Mouse (Mus musculus): Measurements from ENCODE around the gene Sox5.

Sox5 gene

GRCm38 (mm10) chr6:144039221-144039620 is 742.6 kb downstream of the Sox5 start:
- WGBS: 56% methylated on average over 7 of the region's 7 CpGs

GRCm38 (mm10) chr6:144033191-144033590 is 748.6 kb downstream of the Sox5 start:
- 92% methylated on average over 2 of the region's 2 CpGs for WGBS

- WGBS: 83% methylated on average over 14 of the region's 14 CpGs
Measured at GRCm38 (mm10) chr6:144011880-144012524, 769.8 kb downstream of the Sox5 start.

- 84% methylated on average over 3 of the region's 3 CpGs for WGBS
Measured at GRCm38 (mm10) chr6:144010995-144011394, 770.8 kb downstream of the Sox5 start.

DNA sequence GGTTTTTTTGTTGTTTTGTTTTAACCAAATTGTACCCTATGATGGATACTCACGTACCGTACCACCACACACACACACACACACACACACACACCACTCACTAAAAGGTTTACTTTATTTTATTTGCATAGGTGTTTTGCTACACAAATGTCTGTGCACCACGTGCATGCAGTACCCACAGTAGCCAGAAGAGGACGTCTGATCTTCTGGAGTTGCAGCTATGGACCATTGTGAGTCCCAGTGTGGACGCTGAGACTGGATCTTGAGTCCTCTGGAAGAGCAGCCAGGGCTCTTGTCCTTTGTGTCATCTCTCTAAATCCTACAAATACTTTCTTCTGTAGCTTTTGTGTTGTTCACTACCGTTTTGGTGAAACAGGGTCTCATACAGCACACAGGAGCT is 776.6 kb downstream of the Sox5 start:
- 94% methylated on average over 6 of the region's 6 CpGs for WGBS

DNA sequence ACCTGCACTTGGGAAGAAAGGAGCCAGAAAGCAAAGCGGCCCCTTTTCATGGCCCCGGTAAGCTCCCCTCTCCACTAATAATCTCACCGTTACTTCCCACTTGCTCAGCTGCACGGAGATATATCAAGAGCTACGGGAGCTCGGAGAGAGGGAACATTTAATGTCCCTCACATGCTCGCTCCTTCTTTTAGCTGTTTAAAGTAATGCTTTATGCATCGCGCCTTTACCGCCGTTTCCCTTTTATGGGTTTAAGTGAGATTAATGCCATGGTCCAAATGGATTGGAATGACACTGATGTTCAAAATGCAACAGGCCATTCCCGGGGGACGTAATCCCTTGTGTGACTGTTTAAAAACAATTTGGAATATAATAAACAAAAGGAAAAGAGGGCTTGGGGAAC is 783.6 kb downstream of the Sox5 start:
- WGBS: 72% methylated on average over 13 of the region's 13 CpGs

- 82% methylated on average over 11 of the region's 11 CpGs for WGBS
Measured at GRCm38 (mm10) chr6:143997616-143998015, 784.2 kb downstream of the Sox5 start.

GRCm38 (mm10) chr6:143995046-143995445 is 786.7 kb downstream of the Sox5 start:
- WGBS: 48% methylated on average over 4 of the region's 4 CpGs

- WGBS: 49% methylated on average over 8 of the region's 8 CpGs
Measured at GRCm38 (mm10) chr6:143980131-143980530, 801.6 kb downstream of the Sox5 start.

GRCm38 (mm10) chr6:143967724-143968400 is 813.9 kb downstream of the Sox5 start:
- 38% methylated on average over 9 of the region's 9 CpGs for WGBS

DNA sequence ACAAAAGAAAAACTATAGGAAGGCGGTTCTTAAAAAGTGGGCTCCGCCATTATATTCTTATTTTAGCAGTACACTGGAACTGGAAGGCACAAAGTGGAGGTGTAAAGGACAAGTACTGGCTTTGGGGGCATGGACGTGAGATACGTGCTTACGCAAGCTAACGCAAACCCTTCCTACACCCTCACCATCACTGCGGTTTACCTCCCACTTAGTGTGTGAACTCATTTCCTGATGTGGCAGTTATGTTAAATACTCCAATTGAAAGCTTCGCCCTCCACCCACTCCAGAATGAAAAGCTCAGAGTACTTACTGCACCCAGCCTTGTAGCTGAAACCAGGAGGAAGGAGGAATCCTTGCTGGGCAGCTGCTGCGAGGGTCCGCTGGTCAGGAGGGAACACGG is 821.3 kb downstream of the Sox5 start:
- 84% methylated on average over 11 of the region's 11 CpGs for WGBS

- 85% methylated on average over 8 of the region's 8 CpGs for WGBS
Measured at GRCm38 (mm10) chr6:143960081-143960480, 821.7 kb downstream of the Sox5 start.

DNA sequence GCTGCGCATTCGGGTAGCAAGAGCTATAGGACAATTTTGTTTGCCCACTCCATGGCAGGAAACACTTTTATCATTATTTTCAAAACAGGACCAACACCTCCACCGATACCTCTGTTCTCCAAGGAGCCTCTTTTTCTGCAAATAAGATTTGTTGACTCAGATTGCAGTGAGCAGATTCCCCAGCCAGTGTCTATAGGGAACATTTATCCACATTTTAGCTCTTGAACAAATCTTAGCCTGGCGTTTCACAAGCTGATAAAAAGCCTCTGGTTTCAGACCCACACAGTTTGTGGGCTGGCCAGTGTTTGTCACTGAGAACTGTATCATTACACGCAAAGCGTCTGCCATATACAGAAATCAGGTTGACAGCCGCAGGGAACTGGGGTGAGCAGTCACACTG is 823.4 kb downstream of the Sox5 start:
- WGBS: 68% methylated on average over 7 of the region's 7 CpGs

DNA sequence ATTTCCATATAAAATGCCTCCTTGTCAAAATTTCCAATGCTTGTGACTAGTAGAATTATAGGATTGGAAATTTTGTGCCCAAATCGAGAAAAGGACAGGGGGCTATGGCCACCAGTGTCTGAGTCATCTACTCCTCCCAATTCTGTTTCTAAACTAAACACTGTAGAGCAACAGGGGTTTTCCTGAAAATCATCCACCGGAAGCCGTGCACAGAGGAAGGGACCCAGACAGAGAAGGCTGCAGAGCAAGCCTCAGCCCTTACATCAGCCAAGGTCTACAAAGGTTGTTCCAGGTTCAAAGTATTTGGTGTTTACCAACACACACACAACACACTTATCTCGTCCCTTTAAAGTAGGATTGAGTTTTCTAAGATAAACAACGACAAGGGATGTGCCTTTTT is 824.7 kb downstream of the Sox5 start:
- WGBS: 77% methylated on average over 5 of the region's 5 CpGs

GRCm38 (mm10) chr6:143948553-143949308 is 833.0 kb downstream of the Sox5 start:
- WGBS: 73% methylated on average over 12 of the region's 12 CpGs

DNA sequence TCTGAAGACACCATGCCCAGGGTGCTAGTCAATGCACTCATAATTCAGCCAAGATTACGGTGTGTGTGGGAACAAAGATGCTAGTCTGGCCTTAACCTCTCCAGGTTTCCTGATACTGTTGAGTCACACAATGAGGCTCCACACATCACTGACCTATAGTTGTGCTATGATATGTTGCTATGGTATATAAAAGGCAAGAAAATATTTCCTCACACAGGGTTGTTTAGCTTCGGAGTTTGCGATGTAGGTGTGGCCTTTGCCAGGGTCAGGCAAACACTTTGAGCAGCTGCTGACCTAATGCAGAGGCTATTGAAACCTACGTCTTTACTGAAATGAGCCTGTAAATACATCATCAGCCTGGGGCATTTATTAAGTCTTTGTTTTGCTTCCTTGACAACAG is 833.7 kb downstream of the Sox5 start:
- WGBS: 93% methylated on average over 4 of the region's 4 CpGs

DNA sequence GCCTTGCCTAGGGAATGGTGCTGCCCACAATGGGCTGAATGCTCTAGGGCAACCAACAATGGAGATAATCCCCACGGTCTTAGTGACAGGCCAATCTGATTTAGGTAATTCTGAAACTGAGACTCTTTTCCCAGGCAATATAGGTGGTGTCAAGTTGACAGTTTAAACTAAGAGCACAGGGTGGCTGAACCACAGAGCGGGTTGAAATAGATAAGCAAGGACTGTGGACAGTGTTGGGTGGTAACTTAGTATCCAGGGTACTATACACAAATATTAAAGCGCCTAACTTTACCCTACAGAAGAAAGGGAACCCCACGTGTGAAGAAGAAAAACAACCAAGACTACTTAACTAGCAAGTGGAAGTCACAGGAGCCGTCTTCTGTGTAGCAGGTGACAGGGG is 838.7 kb downstream of the Sox5 start:
- 91% methylated on average over 5 of the region's 5 CpGs for WGBS

DNA sequence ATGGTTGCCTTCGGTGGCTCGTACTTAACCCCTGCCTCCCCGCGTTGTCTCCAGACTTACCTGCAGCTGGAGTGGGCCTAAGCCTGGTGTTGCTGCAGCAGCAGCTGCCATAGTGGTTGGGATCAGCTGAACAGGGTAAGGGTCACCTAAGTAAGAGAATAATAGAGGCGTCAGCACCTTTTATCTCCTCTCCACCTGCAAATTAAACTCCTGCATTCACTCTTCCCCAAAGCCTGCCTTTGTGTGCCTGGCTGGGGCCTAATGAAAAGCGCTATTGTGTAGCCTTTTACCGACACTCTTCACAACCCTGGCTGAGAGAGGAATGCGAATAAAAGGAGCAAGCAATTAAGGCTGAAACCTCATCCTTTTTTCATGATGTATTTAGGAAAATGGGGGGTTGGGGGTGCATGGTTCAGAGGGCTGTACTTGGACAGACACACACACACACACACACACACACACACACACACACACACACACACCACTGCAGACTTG is 840.4 kb downstream of the Sox5 start:
- WGBS: 52% methylated on average over 8 of the region's 8 CpGs

DNA sequence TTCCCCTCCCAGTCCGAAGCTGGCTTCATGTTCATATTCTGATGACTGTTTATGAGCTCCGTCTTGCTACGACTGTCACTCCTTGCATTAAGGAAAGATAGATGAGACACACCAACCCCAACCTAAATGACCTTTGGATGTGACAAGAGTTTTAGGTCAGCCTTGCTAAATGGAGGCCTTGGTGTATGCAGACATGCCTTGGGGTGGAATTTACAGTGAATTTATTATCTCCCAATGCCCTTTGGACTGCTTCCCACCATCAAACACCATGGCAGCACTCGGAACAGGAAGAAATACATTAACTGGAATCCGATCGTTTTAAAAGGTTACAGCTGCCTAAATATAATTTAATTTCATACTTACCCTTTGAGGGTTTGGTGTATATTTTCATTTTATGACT is 858.6 kb downstream of the Sox5 start:
- 85% methylated on average over 6 of the region's 6 CpGs for WGBS

- 75% methylated on average over 16 of the region's 16 CpGs for WGBS
Measured at GRCm38 (mm10) chr6:143918405-143918947, 863.3 kb downstream of the Sox5 start.

DNA sequence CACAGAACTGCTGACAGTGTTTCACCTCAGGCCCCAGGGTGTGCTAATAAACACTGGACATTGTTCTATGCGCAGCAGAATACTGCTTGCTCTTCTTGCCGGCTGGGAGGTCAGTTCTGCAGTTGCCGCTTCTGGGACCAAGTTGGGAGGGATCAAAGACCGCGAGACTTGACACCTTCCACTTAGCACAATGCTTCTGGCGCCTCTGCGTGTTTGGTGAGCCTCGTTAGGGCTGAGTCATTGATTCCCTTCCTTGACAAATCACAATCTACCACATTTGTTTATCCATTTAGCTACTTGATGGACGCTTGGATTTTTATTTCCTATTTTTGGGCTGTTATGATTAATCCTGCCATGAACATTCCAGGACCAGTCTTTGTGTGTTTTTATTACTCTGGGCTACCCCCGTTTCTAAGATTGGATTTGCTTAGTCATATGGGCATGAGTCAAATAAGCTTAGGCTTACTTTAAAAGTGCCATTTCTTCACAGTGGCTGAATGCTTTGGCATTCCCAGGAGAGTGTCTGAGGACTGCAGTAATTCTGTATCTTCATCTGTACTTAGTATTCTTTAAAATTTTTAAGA is 865.5 kb downstream of the Sox5 start:
- 55% methylated on average over 10 of the region's 10 CpGs for WGBS

DNA sequence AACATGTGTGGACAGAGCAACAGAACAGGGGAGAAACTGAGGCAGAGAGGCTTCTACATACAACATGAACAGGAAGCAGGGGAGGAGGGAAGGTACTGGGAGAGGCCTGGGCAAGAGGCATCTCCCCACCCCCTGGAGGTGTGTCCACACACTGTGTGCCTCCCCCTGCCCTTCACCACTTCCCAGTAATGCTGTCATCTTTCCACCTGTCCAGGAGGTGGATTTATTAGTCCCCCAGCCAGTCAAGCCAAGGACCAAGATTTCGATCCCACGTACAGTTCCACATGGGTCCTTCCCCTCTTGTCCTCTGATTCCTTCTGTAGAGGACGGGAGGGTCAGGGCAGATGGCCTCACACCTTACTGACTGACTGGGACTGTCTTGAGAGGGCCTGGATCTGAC is 866.1 kb downstream of the Sox5 start:
- whole genome bisulfite sequencing: 97% methylated on average over 3 of the region's 3 CpGs

All from cerebral cortex, adult 2 months (tissue).